Mouse (Mus musculus): ENCODE results near the gene Mapk14.
"Not testable (repeated sequence)": the region's sequence is repeated elsewhere in the genome, so short reads cannot be mapped to it uniquely, and the experiment has no call there.

The Mapk14 gene

DNA sequence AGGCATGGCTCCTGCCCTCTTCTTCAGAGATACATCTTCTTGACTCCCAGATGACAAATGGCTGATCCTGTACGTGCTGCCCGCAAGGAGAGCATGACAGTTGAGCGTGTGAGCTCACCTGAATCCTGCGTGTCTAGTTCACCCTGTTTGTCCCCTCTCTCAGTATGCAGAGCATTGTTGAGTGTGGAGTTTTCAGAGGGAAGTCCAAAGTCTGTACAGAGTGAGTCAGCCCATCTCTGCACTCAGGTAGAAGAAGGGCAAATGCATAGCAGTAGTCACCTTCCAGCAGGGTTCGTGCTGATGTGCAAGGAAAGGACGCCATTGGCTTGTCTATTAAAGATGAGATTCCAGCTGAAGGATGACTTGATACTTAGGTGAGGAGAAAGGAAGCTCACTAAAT lies 48.1 kb downstream of the Mapk14 start:
- DNase-seq (ENCODE audit: low spot score in 2 of 2) = no peak

DNA sequence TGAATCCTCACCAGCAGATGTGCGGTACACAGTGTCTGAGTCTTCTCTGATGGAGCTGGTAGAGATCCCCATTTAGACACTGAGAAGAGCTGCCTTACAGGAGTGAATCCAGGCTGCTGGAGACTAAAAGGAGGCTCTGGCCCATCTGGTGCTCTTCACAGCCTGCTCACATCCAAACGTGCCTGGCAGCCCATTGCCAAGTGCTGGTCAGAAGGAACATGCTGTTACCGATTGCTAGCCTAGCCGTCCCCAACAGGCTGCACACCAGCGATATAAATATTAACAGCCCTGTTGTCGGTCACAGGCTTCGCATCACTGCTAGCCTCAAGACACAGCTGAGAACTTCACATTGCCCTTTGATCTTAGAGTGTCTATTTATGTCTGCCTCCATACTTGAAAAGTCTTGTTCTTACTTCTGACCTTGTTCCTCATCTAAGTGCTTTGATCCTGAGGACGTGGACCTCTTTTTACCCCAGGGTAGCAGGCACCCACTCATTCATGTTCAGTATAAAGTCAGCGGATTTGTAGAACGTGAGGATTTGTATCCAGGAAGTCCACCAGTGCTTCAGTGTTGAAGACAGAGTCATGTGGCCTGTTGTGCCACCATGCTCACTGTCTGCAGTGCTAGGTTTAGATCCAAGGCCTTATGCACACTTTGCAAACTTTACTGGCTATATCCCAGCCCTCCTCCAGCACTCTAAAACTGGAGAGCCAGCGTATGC lies 52.2 kb downstream of the Mapk14 start:
- DNase-seq (ENCODE audit: low spot score in 2 of 2) = no peak

DNA sequence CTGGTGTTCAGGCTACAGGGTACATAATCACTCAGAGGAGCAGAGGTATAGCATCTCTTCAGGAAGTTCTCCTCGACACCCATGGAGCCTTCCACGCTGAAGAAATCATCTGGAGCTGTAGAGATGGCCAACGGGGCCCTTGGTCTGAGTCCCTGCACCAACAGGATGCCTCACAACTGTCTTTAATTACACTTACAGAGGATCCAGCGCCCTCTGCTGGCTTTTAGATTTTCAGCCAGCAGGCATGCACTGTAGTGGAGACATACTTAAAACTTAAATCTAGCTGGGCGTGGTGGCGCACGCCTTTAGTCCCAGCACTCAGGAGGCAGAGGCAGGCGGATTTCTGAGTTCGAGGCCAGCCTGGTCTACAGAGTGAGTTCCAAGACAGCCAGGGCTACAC lies 52.8 kb downstream of the Mapk14 start:
- no peak for DNase-seq (ENCODE audit: low spot score in 2 of 2)

GRCm38 (mm10) chr17:28745773-28746172 lies 54.6 kb downstream of the Mapk14 start:
- DNase-seq (ENCODE audit: low spot score in 2 of 2) = no peak

DNA sequence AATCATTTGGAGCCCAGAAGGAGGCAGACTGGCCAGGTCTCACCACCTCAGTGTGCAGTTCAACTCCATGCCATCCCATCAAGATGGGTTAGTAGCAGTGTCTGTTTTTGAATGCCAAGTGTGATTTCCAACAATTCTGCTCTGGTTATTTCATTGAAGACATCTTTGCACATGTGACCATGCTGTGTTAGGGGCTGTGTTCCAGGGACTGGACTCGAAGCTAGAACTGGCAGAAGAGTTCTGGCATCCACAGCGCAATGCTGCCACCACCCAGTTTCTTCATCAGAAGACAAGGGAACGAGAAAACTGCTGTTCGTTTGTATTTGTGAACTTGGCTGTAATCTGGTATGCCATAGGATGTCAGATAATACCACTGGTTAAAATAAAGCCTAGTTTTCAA lies 56.9 kb downstream of the Mapk14 start:
- no peak for DNase-seq (ENCODE audit: low spot score in 2 of 2)

DNA sequence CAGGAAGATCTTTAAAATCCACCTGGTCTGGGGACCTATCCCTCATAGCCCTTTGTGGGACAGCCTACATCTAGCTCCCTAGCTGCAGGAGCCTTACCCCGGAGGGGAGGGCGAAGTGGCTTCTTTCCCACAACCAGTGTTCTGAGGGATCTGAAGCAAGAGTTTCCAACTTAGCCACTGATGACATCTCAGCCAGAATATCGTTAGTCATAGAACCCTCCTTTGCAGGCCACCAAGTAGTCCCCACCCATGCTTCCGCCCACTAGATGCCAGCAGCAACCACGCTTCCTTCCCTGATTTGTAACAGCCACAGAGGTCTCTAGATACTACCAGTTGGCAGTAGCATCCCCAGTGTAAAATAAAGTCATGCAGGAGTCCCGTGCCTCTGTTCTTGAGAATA lies 59.5 kb downstream of the Mapk14 start:
- no peak for DNase-seq (ENCODE audit: low spot score in 2 of 2)

DNA sequence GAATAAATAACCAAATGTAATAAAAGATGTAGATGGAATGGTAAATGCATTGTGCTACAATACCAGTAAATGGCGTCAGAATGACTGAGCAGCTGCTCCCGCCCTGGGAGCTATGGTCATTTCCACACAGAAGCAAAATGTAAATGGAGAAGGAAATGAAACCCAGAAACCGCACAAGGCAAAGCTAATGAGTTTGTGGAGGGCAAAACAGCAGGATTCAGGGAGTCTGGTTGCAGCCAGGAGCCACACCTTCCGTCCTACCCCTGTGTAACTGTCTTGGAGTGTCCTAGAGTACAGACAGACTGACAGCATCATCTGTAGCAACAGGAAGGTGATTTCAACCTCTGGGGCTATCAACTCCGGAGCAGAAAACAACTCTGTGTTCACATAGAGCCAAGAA lies 65.3 kb downstream of the Mapk14 start:
- DNase-seq (ENCODE audit: low spot score in 2 of 2) = no peak

DNA sequence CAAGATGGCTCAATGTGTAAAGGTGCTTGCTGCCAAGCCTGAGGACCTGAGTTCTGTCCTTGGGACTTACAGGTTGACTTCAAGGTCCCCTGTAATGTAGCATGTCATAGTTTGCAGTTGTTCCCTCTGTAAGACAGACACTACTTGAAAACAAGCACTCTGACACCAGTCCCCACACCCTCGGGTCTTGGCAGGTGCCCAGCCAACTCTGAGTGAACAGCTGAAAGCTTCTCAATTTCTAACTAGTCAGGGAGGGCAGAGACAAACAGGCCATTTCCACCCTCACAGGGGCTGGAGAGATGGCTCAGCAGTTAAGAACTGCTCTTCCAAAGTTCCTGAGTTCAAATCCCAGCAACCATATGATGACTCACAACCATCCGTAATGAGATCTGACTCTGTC lies 66.3 kb downstream of the Mapk14 start:
- no peak for DNase-seq (ENCODE audit: low spot score in 2 of 2)

- no peak for DNase-seq (ENCODE audit: low spot score in 2 of 2)
Observed at GRCm38 (mm10) chr17:28760736-28761312, 69.7 kb downstream of the Mapk14 start.

GRCm38 (mm10) chr17:28761871-28762270 lies 70.7 kb downstream of the Mapk14 start:
- DNase-seq (ENCODE audit: low spot score in 2 of 2) = peak; percentile 57 to 77

GRCm38 (mm10) chr17:28766203-28766602 lies 75.1 kb downstream of the Mapk14 start:
- no peak for DNase-seq (ENCODE audit: low spot score in 2 of 2)

- no peak for DNase-seq (ENCODE audit: low spot score in 2 of 2)
Observed at GRCm38 (mm10) chr17:28766781-28767515, 75.8 kb downstream of the Mapk14 start.

GRCm38 (mm10) chr17:28769121-28769874 lies 78.2 kb downstream of the Mapk14 start, which contains the start of gene Mapk13:
TSS of gene Mapk13 (plus strand) at chr17:28769297.
- no peak for DNase-seq (ENCODE audit: low spot score in 2 of 2)

DNA sequence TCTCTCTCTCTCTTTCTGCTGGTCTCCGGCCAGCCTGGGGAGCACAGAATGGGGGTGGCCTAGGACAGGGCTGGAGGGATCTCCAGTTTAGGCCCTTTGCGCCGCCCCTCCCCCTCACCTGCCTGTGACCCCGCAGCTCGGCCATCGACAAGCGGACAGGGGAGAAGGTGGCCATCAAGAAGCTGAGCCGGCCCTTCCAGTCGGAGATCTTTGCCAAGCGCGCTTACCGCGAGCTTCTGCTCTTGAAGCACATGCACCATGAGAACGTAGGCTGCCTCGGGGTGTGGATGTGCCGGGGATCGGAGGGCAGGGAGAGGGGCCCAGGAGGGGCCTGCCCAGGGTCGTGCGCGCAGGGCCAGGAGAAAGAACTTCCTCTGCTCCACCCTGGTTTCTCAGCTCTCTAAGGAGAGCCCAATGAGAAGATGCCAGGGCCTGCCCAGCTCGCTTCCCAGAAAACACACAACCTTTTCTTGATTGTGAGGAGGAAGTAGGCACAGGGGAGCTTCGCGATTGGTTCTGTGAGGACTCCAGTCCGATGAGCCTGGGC lies 78.8 kb downstream of the Mapk14 start:
- DNase-seq (ENCODE audit: low spot score in 2 of 2) = no peak

- no peak for DNase-seq (ENCODE audit: low spot score in 2 of 2)
Observed at GRCm38 (mm10) chr17:28771289-28771688, 80.2 kb downstream of the Mapk14 start.

DNA sequence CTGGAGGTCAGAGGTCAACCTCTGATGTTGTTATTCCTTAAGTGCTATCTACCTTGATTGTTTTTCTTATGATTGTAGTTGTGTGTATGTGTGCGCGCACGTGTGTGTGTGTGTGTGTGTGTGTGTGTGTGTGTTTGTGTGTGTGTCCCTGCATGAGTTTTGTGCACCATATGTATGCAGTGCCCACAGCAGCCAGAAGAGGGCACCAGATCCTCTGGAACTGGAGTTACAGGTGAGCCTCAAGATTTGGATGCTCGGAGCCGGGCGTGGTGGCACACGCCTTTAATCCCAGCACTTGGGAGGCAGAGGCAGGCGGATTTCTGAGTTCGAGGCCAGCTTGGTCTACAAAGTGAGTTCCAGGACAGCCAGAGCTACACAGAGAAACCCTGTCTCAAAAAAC lies 83.2 kb downstream of the Mapk14 start:
- not testable (repeated sequence) for DNase-seq (ENCODE audit: low spot score in 2 of 2)

GRCm38 (mm10) chr17:28775161-28775560 lies 84.0 kb downstream of the Mapk14 start:
- no peak for DNase-seq (ENCODE audit: low spot score in 2 of 2)

DNA sequence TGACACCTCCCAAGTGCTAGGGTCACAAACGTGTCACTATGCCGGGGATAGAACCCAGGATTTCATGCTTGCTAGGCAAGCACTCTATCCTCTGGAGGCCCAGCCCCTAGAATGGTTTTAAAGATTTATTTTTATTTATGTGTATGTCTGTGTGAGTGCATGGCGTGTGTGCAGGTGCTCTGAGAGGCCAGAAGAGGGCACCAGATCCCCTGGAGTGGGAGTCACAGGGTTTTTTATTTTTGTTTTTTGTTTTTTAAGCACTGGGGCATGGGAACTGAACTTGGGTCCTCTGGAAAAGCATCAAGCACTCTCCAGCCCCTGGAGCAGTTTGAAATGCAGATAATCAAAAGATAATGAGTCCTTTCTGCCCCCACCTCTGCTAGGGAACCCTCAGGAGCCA lies 85.7 kb downstream of the Mapk14 start:
- no peak for DNase-seq (ENCODE audit: low spot score in 2 of 2)

- no peak for DNase-seq (ENCODE audit: low spot score in 2 of 2)
Observed at GRCm38 (mm10) chr17:28777231-28778005, 86.3 kb downstream of the Mapk14 start.

DNA sequence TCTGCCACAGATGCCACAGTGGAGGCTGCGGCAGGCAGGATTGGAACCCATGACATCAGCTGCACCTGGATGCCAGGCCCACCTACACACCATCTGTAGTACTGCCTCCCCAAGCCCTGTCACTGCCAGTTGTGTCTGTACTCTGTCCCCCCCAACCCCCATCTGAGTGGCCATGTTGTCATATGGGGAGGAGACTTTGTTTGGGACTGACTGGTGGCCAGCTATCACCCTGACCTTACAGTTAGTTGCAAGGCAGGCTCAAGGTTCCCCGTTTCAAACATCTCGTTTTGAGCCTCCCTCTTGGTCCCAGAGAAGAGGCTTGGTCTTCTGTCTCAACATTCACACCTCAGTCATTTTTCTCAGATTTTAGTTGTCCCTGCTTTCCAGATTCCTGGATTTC lies 88.6 kb downstream of the Mapk14 start:
- DNase-seq (ENCODE audit: low spot score in 2 of 2) = no peak

DNA sequence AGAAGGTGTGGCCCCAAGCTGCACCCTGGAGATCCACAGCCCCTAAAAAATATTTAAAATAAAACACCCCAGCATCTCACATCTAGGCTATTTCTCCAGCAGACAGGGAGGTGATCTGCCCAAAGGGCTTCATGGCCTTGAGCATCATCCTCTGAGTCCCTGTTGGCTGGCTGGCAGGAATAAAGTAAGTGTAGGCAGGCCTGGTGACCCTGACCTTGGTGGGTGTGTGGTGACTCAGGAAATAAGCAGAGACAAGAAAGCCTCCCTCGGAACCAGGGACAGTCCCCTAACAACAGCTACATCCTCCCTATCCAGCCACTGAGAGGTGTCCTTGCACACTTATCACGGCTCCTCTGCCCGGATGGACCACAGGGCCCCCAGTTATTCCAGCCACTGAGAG lies 89.7 kb downstream of the Mapk14 start:
- no peak for DNase-seq (ENCODE audit: low spot score in 2 of 2)
